Mouse (Mus musculus): ENCODE data around the gene Slmap. TPM values are rescaled to one million over a fixed set of nuclear protein-coding genes. Genes with fewer than 3 reads are reported as not detected.

Slmap gene
- total and polyA plus RNA-seq, 3 experiments: 19.0 to 61.0 (median 51.0) TPM

- dilution Hi-C loops (cut with MboI; ENCODE audit: extremely low pct_ligation_motif_present, extremely low pct_unique_long_range_greater_than_20kb, low sequenced_read_pairs): no loop called here
- no peak overlapping the region for H3K27ac ChIP-seq (ENCODE audit: insufficient read depth, low read depth)
- H3K9me3 ChIP-seq (replicated peaks; ENCODE audit: low read length): no peaks in the 10 kb centered on the region
- H3K36me3 ChIP-seq (replicated peaks in 1 of 2; ENCODE audit: control insufficient read depth in 1 of 2, insufficient read depth in 1 of 2, low read length in 1 of 2): peaks cover 28 to 83% of the 10 kb centered on the region in 2 experiments
- DNase-seq (ENCODE audit: extremely low read depth): no peak
- H3K4me3 ChIP-seq (replicated peaks in 1 of 3; ENCODE audit: low read depth in 2 of 3, low read length in 2 of 3, poor library complexity in 1 of 3): no peak overlapping the region
- TF ChIP-seq MYC (IDR thresholded peaks at IDR 0.05; ENCODE audit: low read depth, low read length) (no peak), EP300 (IDR thresholded peaks at IDR 0.05; ENCODE audit: low read length) (no peak), SIN3A (IDR thresholded peaks at IDR 0.05; ENCODE audit: low read length) (no peak), PAX5 (IDR thresholded peaks at IDR 0.05; ENCODE audit: low read length) (no peak), CHD1 (IDR thresholded peaks at IDR 0.05; ENCODE audit: low read depth, low read length) (no peak), NRF1 (IDR thresholded peaks at IDR 0.05; ENCODE audit: low read depth, low read length) (no peak), IRF4 (IDR thresholded peaks at IDR 0.05; ENCODE audit: low read depth, low read length) (no peak), RCOR1 (conservative IDR thresholded peaks at IDR 0.05; ENCODE audit: low read depth, low read length) (no peak), JUND (conservative IDR thresholded peaks at IDR 0.05; ENCODE audit: low read depth, low read length) (no peak), SMC3 (IDR thresholded peaks at IDR 0.05; ENCODE audit: low read depth, low read length) (no peak), USF1 (IDR thresholded peaks at IDR 0.05; ENCODE audit: low read depth, low read length) (no peak), TCF12 (IDR thresholded peaks at IDR 0.05; ENCODE audit: low read depth, low read length) (no peak), MAZ (IDR thresholded peaks at IDR 0.05; ENCODE audit: low read depth, low read length) (no peak), GABPA (IDR thresholded peaks at IDR 0.05; ENCODE audit: insufficient replicate concordance, low read depth, low read length) (no peak), ETS1 (conservative IDR thresholded peaks at IDR 0.05; ENCODE audit: low read depth, low read length) (no peak)
- no peak overlapping the region for H3K9ac ChIP-seq (ENCODE audit: insufficient read depth, low read depth)
- no peaks in the 10 kb centered on the region for H3K27me3 ChIP-seq (replicated peaks)
- no peak overlapping the region for H3K4me2 ChIP-seq (ENCODE audit: insufficient read depth, low read depth, poor library complexity, severe bottlenecking)
- no peaks in the 10 kb centered on the region for H3K79me2 ChIP-seq (replicated peaks; ENCODE audit: control insufficient read depth, extremely low read depth, insufficient read depth, poor library complexity, severe bottlenecking)
- in situ Hi-C loops (cut with MboI; ENCODE audit: low pct_ligation_motif_present, low pct_unique_long_range_greater_than_20kb, low sequenced_read_pairs): no loop called here
- peaks cover 0 to 14% of the 10 kb centered on the region in 2 experiments; a peak in 1 of 4 replicates for H3K4me1 ChIP-seq (ENCODE audit: control insufficient read depth in 1 of 2, insufficient read depth in 2 of 2)
These were observed 116.8 kb downstream of the Slmap start for GRCm38 (mm10) chr14:26417956-26418355.

GRCm38 (mm10) chr14:26417088-26417487 is 117.6 kb downstream of the Slmap start:
- H3K4me1 ChIP-seq (ENCODE audit: control insufficient read depth in 1 of 2, insufficient read depth in 2 of 2): peaks cover 0 to 14% of the 10 kb centered on the region in 2 experiments; a peak in 1 of 4 replicates
- dilution Hi-C loops (cut with MboI; ENCODE audit: extremely low pct_ligation_motif_present, extremely low pct_unique_long_range_greater_than_20kb, low sequenced_read_pairs): no loop called here
- no peaks in the 10 kb centered on the region for H3K27me3 ChIP-seq (replicated peaks)
- peaks cover 23 to 80% of the 10 kb centered on the region in 2 experiments for H3K36me3 ChIP-seq (replicated peaks in 1 of 2; ENCODE audit: control insufficient read depth in 1 of 2, insufficient read depth in 1 of 2, low read length in 1 of 2)
- no peak overlapping the region for H3K4me3 ChIP-seq (replicated peaks in 1 of 3; ENCODE audit: low read depth in 2 of 3, low read length in 2 of 3, poor library complexity in 1 of 3)
- DNase-seq (ENCODE audit: extremely low read depth): no peak
- no peak overlapping the region for H3K4me2 ChIP-seq (ENCODE audit: insufficient read depth, low read depth, poor library complexity, severe bottlenecking)
- TF ChIP-seq TCF12 (IDR thresholded peaks at IDR 0.05; ENCODE audit: low read depth, low read length): no peak
- TF ChIP-seq SMC3 (IDR thresholded peaks at IDR 0.05; ENCODE audit: low read depth, low read length): no peak
- no peak for TF ChIP-seq ELF1 (IDR thresholded peaks at IDR 0.05; ENCODE audit: low read depth, low read length)
- no peak for TF ChIP-seq POLR2A (IDR thresholded peaks at IDR 0.05; ENCODE audit: low read depth, low read length)
- TF ChIP-seq PAX5 (IDR thresholded peaks at IDR 0.05; ENCODE audit: low read length): no peak
- no peak for TF ChIP-seq JUN (IDR thresholded peaks at IDR 0.05; ENCODE audit: insufficient read depth, low read depth, low read length)
- no peak for TF ChIP-seq TBP (conservative IDR thresholded peaks at IDR 0.05; ENCODE audit: low read depth, low read length)
- no peak for TF ChIP-seq USF2 (conservative IDR thresholded peaks at IDR 0.05; ENCODE audit: low read depth, low read length)
- TF ChIP-seq NRF1 (IDR thresholded peaks at IDR 0.05; ENCODE audit: low read depth, low read length): no peak
- no peak for TF ChIP-seq USF1 (IDR thresholded peaks at IDR 0.05; ENCODE audit: low read depth, low read length)
- no peak for TF ChIP-seq ZC3H11A (IDR thresholded peaks at IDR 0.05; ENCODE audit: low read depth, low read length)
- no peak for TF ChIP-seq NELFE (IDR thresholded peaks at IDR 0.05; ENCODE audit: low read depth, low read length)
- TF ChIP-seq KAT2A (IDR thresholded peaks at IDR 0.05; ENCODE audit: insufficient replicate concordance, low read length): no peak
- TF ChIP-seq CTCF (conservative IDR thresholded peaks at IDR 0.05 in 1 of 2, IDR thresholded peaks at IDR 0.05 in 1 of 2; ENCODE audit: low read depth in 2 of 2, low read length in 2 of 2): no peak
- no peak overlapping the region for H3K27ac ChIP-seq (ENCODE audit: insufficient read depth, low read depth)
- in situ Hi-C loops (cut with MboI; ENCODE audit: low pct_ligation_motif_present, low pct_unique_long_range_greater_than_20kb, low sequenced_read_pairs): no loop called here
- H3K9ac ChIP-seq (ENCODE audit: insufficient read depth, low read depth): no peak overlapping the region
- no peaks in the 10 kb centered on the region for H3K9me3 ChIP-seq (replicated peaks; ENCODE audit: low read length)
- H3K79me2 ChIP-seq (replicated peaks; ENCODE audit: control insufficient read depth, extremely low read depth, insufficient read depth, poor library complexity, severe bottlenecking): no peaks in the 10 kb centered on the region
